Mouse (Mus musculus) erythroblast, embryonic 14.5 days (primary cell): ENCODE measurements around the gene Olfr472. TPM values are rescaled to one million over a fixed set of nuclear protein-coding genes. Genes with fewer than 3 reads are reported as not detected.
"Not testable (repeated sequence)": the region's sequence is repeated elsewhere in the genome, so short reads cannot be mapped to it uniquely, and the experiment has no call there.

Experiments used
- H3K27me3 ChIP-seq: 2 replicates; pipeline ENCODE4 v1.6.1; 2012; ENCODE audit warnings: inconsistent platforms; ENCODE audit not compliant: control insufficient read depth
- H3K36me3 ChIP-seq: 2 replicates; pipeline ENCODE4 v1.6.1; 2012; ENCODE audit warnings: mild to moderate bottlenecking, inconsistent platforms; ENCODE audit not compliant: control insufficient read depth
- H3K4me1 ChIP-seq: 2 replicates; pipeline ENCODE4 v1.6.1; 2012; ENCODE audit warnings: inconsistent platforms; ENCODE audit not compliant: control insufficient read depth
- H3K4me3 ChIP-seq: replicated peaks from 2 replicates; pipeline ENCODE3; 2012; ENCODE audit warnings: moderate library complexity, mild to moderate bottlenecking, inconsistent platforms
- H3K9me3 ChIP-seq: 2 replicates; pipeline ENCODE4 v1.6.1; 2012; ENCODE audit warnings: low read length, inconsistent platforms, mixed read lengths; ENCODE audit not compliant: control insufficient read depth
- GATA1 ChIP-seq: IDR thresholded peaks from 2 replicates; pipeline ENCODE4 v1.6.1; 2012; ENCODE audit warnings: low read length, inconsistent platforms, mixed read lengths
- TAL1 ChIP-seq: IDR thresholded peaks from 3 replicates; pipeline ENCODE4 v1.6.1; 2012; ENCODE audit warnings: low read length, inconsistent platforms, mixed read lengths
- polyA plus RNA-seq: library from polyadenylated mRNA; stranded (reverse); fragments of >175 nt; gene quantifications from 2 replicates; pipeline ENCODE4 v1.2.3, GENCODE M21; 2012

Gene Olfr472
- 0.01 TPM in 1 of 2 replicates, not detected in the other for polyA plus RNA-seq

DNA sequence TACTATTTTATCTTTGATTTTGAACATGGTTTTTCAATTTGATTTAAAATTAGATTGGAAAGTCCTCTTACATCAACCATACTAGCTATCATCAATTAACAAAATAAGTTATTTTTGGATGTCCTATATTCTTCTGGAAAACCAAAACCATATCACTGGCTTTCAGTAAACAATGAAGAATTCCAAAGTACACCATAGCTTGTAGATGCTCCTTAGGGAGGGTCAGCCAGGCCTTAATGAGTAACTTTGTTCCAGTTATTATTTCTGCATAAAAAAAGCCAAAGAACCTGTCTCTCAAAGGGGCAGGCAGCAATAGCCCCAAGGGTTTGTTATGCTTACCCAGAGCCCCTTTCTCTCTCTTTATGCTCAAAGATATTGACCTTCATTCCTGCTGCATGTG, at the start of gene Olfr472:
Gene Olfr472 (plus strand): TSS at position 301 of the 400 bp plus-strand sequence.
- no peaks in the 10 kb centered on the region for H3K27me3 ChIP-seq
- no peaks in the 10 kb centered on the region for H3K36me3 ChIP-seq
- no peaks in the 10 kb centered on the region for H3K9me3 ChIP-seq
- H3K4me3 ChIP-seq = no peak within 1 kb of the TSS
- H3K4me1 ChIP-seq = no peaks in the 10 kb centered on the region
- TF ChIP-seq GATA1 = no peak
- TF ChIP-seq TAL1 = no peak

GRCm38 (mm10) chr7:107930146-107930545, 32.4 kb downstream of the Olfr472 start, which contains the start of gene Olfr473:
Gene Olfr473 (plus strand): TSS chr7:107930446.
- H3K4me3 ChIP-seq = no peak within 1 kb of the TSS
- H3K9me3 ChIP-seq = peaks cover 7% of the 10 kb centered on the region
- TF ChIP-seq GATA1 = no peak
- no peak for TF ChIP-seq TAL1
- no peaks in the 10 kb centered on the region for H3K4me1 ChIP-seq
- no peaks in the 10 kb centered on the region for H3K27me3 ChIP-seq
- H3K36me3 ChIP-seq = no peaks in the 10 kb centered on the region

DNA sequence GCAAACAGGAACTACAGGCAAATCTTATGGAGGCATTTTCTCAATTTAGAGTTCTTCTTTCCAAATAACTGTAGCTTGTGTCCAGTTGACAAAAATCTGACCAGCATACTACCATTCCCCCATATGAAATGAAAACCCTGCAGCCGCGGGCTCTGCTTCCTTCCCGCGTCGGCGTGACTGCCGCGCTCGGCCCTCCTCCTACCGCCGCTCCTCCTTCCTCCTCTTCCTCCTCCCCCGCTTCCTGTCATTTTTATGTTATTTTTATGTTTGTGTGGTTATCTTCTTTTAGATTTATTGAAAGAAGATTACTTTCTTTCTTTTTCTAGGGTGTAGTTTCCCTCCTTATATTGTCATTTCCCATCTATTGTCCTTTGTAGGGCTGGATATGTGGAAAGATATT, 54.8 kb downstream of the Olfr472 start:
- H3K27me3 ChIP-seq, H3K4me1 ChIP-seq, H3K4me3 ChIP-seq, H3K36me3 ChIP-seq: not testable (repeated sequence)
- peaks cover 13% of the 10 kb centered on the region for H3K9me3 ChIP-seq

GRCm38 (mm10) chr7:107954343-107954742, 56.6 kb downstream of the Olfr472 start, which contains the start of gene Olfr474:
Gene Olfr474 (plus strand): TSS chr7:107954643.
- H3K36me3 ChIP-seq = no peaks in the 10 kb centered on the region
- H3K27me3 ChIP-seq = no peaks in the 10 kb centered on the region
- H3K4me1 ChIP-seq = no peaks in the 10 kb centered on the region
- TF ChIP-seq GATA1 (no peak), TAL1 (no peak)
- H3K9me3 ChIP-seq = peaks cover 13% of the 10 kb centered on the region
- no peak within 1 kb of the TSS for H3K4me3 ChIP-seq

Other genes starting within 250 kb of the Olfr472 start
- gene Cyb5r2, start 139.9 kb upstream of the Olfr472 start, polyA plus RNA-seq = 0.02 TPM in 1 of 2 replicates, not detected in the other
- gene Ovch2, start 96.7 kb upstream of the Olfr472 start, polyA plus RNA-seq = not detected in 2 replicates
- gene Olfr467, start 85.6 kb upstream of the Olfr472 start, polyA plus RNA-seq = not detected in 2 replicates
- gene Olfr469, start 72.4 kb upstream of the Olfr472 start, polyA plus RNA-seq = not detected in 2 replicates
- gene Olfr470, start 50.4 kb upstream of the Olfr472 start, polyA plus RNA-seq = not detected in 2 replicates
- not detected in 2 replicates for gene Olfr473, start 32.5 kb downstream of the Olfr472 start, polyA plus RNA-seq
- gene Olfr474, start 56.7 kb downstream of the Olfr472 start, polyA plus RNA-seq = not detected in 2 replicates
- not detected in 2 replicates for gene Olfr476, start 66.9 kb downstream of the Olfr472 start, polyA plus RNA-seq
- not detected in 2 replicates for gene Olfr477, start 88.8 kb downstream of the Olfr472 start, polyA plus RNA-seq
- not detected in 2 replicates for gene Olfr478, start 136.1 kb downstream of the Olfr472 start, polyA plus RNA-seq
- gene Olfr479, start 152.8 kb downstream of the Olfr472 start, polyA plus RNA-seq = not detected in 2 replicates
- gene Olfr480, start 169.4 kb downstream of the Olfr472 start, polyA plus RNA-seq = not detected in 2 replicates
- gene Olfr481, start 182.0 kb downstream of the Olfr472 start, polyA plus RNA-seq = not detected in 2 replicates
- gene Olfr482, start 199.7 kb downstream of the Olfr472 start, polyA plus RNA-seq = not detected in 2 replicates
- not detected in 2 replicates for gene Olfr483, start 202.9 kb downstream of the Olfr472 start, polyA plus RNA-seq
- not detected in 2 replicates for gene Olfr484, start 229.5 kb downstream of the Olfr472 start, polyA plus RNA-seq